Mouse (Mus musculus) embryo, embryonic 11 days (tissue): ENCODE measurements around the gene Hmox1.

ENCODE experiments used
- DNase-seq: peaks from one replicate; pipeline ENCODE4 v3.0.0-alpha.2; 2015

The Hmox1 gene

DNA sequence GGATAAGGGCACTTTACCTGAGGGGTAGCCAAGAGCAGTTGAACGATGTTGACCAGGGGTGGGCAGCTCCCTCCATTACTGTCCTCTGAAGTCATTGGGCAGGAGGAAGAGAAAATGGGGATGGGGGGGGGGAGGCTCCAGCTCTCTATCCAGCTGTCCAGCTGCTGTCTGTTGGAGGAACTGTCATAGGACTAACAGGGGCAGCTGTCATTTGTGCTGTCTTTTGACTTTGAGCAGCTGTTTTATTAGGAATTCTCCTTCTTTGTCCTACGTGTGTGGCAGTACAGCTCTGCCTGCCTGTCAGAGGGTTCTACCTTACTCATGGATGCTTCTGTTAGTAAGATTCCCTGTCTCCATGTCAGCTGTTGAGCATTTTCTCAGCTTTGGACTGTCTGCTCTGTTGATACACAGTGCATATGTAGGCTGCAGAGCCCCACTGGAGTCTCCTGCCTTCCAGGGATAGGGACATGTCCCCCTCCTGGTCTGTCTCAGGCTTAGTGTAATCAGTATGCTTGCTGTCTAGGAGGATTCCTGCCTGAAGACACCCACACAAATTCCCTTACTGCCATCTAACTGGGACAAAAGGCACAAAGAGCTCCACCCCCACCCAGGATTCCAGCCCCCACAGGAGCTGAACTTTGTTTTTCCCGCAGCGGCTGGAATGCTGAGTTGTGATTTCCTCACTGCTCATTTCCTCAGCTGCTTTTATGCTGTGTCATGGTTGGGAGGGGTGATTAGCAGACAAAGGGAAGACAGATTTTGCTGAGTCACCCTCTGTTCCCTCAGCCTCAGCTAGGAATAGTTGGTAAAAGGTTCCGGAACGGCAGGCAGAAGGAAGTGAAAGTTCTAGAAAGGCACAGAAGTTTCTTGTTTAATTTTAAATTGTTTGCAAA is 4.2 kb upstream of the Hmox1 start:
- peak; percentile 89 for DNase-seq

DNA sequence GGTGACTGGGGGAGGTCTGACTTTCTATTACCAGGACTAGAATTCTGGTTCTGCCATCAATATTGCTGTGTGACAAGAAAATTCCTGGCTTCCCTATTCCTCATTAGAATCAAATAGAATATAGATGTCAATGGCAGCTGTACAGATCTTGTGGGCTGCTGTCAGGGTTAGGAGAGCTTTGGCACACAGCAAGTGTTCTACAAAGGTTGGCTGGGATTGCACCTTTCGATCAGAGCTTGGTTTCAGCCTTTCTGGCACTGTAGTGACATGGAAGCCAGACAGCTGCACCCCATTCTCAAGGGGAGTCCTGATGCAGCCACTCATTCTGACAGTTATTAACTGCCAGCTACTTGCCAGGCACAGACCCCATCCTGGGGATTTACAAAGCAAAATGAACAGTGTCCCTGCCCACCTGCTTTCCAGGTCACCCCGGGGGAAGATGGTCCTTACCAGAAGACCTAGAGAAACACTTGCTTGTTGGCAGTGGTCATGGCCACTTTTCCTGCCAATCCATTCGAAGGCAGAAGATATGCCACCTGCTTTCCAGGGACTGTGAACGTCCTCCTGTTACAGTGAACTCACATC is 2.5 kb upstream of the Hmox1 start:
- DNase-seq, result no peak

DNA sequence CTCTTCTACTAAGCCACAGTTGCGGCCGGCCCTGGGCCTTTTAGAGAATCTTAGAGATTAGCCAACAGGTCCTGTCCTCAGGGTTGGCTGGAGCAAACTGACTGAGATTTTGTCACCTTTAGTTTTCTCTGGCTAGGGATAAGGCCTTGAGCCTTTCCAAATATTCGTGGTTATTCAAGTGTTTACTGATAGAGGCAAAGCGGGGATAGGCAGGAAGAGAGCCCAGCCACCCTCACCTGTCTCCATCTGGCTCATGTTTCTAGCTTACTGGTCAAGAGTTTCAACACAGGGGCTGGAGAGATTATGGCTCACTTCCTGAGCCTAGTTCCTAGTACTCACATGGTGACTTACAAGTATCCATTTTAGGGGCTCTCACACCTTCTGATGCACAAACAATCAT is 9.5 kb downstream of the Hmox1 start:
- DNase-seq, result no peak

DNA sequence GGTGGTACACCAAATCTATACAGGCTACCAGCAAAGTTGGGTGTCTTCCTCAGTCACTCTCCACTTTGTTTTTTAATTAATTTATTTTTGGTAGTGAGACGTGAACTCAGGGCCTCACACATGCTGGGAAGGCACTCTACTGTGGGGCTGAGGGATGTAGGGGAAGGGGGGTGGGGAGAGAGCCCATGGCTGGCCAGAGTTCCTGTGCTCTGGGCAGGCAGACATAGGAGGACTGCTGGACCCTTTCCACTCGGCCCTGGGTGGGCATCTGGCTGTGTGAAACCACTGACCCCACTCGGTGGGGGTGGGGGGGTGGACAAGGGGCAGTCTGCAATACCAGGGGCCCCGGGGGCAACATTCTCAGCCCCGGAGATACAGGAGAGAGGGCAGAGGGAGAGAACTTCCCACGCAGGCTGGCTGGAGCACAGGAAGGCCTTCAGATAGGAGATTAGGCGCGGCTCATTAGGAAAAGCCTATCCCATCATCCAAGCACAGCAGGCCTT is 10.0 kb downstream of the Hmox1 start:
- no peak for DNase-seq

DNA sequence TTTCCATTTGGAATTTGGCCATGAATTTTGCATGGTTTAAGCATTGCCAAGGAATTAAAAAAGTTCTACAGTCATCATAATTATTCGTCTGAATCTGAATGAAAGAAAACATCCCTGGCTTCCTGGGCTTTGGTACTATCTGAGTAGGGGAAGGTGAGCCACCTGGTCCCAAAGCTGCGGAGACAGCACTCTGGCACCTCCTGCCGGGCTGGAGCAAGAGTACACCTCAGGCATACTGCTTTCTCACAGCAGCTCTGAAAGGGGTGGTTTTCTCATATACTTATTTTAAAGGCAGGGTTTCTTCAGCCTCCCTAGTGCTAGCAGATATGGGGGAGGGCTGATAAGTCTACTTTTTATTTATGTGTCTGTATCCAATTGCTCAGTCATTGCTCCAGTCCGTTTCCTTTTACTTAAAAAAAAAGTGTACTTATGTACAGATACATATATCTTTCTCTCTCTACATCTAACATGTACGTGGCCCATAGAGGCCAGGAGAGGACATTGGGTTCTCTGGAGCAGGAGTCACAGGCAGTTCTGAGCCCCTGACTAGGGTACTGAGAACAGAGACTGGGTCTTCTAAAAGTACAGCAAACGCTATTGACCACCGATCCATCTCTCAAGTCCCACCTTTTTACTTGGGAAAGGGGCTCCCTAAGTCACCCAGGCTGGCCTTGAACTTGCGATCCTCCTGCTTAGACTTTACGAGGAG is 15.3 kb downstream of the Hmox1 start:
- peak; percentile 88 for DNase-seq

DNA sequence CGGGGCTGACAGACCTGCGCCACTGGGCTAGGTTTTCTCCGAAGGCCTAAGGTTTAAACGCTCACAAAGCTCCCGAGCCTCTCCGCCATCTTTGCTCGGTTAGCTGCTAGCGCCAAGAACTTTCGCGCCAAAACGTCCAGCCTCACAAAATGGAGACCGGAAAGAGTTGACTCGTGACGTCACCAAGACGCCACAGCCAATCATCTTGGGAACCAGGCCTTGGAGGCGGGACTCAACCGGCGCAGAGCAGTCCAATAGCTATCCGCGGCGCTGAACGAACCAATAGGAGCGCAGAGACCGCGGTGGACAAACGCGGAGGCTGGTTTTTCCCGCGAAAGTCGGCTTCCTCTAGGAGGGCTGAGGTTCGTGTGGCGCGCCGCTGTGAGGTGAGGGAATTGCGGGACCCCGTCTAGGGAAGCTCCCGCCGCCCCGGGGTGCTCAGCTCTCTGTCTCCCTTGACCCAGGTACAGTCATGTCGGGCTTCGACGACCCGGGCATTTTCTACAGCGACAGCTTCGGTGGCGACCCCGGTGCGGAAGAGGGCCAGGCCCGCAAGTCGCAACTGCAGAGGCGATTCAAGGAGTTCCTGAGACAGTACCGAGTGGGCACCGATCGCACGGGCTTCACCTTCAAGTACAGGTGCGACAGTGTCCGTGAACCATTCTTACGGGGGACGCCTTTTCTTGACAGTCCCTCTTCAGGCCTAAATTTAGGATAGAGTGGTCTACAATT is 16.0 kb downstream of the Hmox1 start, which contains the start of gene Mcm5:
Mcm5 (plus strand) TSS at position 334 of the 732 bp plus-strand sequence.
- peak; percentile 100 for DNase-seq

DNA sequence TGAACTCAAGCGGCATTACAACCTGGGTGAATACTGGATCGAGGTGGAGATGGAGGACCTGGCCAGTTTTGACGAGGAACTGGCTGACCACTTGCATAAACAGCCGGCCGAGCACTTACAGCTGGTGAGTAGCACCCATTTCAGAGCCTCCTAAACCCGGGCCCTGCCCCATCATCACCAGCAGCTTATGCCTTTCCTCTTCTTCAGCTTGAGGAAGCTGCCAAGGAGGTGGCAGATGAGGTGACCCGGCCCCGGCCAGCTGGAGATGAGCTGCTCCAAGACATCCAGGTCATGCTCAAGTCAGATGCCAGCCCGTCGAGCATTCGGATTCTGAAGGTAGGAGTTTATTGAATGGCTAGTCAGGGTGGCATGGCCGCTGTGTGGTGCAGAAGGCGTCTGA is 16.7 kb downstream of the Hmox1 start:
- no peak for DNase-seq

DNA sequence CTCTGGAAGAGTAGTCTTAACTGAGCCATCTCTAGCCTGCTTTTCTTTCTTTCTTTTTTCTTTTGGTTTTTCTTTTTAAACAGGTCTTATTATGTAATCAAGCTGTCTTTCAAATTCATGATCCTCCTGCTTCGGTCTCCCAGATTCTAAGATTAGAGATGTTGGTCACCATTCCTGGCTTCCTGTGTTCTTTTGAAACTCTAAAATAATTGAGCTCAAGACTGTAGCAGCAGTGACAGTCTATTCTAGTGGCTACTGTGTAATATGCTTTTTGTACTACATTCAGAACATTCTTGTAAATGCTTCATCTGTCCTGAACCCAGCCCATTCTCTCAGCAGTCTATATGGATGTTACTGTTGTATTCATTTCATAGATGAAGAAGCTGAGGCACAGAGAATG is 25.1 kb downstream of the Hmox1 start:
- no peak for DNase-seq

DNA sequence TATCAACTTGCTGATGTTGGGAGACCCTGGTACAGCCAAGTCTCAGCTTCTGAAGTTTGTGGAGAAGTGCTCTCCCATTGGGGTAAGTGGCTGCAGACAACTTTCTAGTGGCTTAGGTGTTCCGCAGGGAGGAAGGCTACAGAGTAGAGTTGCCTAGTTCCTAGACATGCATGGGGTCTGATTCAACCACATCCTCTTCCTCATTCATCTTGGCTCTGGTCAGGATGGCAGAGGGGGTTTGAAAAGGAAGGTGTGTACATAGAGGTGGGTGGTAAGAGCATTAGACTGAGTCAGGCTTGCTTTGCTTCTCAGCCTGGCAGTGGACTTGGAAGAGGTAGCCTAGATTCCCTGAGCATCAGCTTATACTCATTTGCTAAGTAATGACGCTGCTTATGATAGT is 25.9 kb downstream of the Hmox1 start:
- no peak for DNase-seq

DNA sequence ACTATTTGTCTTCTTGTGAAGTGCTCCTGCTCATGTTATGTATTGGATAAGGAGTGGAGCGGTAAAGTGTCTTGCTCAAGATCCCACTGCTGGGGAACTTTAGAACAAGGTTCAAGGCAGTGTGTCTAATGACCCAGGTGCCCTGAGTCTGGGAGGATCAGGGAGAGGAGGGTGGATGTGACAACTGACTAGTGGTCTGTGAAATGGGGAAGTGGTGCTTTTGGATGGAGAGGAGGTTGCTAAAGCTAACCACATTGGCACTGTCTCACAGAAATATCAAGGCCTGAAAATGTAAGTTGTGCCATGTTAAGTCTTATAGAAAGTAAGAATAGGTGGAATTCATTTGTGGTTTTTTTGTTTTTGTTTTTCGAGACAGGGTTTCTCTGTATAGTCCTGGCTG is 26.3 kb downstream of the Hmox1 start:
- DNase-seq, result no peak

DNA sequence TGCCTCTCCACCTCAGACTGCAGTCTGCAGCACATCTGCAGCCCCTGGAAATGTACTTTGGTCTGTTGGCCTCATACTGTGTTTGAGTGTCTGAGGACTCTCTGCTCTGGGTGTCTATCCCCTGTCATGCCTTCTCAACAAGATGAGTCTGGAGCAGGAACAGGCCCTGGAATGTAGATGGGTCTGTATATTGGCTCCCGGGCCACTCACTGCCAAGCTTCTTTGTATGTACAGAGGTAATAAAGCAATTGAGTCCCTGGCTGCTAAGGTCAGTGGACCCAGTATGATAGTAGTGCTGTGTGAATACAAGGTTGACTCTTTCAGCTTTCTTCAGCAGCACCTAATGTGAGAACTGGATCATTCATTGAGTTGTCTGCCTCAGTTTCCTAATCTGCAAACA is 34.0 kb downstream of the Hmox1 start:
- DNase-seq, result no peak

DNA sequence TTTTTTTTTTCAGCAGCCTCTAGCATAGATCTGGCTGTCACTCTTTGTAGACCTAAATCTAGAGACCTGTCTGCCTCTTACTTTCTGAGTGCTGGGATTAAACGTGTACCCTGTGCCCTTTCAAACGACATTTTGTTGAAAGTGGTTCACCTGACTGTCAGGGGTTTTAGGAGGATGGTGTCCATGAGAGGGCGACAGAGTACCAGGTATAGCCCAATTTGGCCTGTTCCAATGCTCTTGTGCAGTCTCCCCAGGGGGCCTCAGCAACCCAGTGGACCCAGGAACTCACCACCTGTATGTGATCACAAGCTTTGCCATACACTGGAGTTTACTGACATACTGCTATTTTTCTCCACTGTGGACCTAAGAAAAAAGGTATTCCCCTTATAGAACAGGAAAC is 39.1 kb downstream of the Hmox1 start:
- peak; percentile 49 for DNase-seq

DNA sequence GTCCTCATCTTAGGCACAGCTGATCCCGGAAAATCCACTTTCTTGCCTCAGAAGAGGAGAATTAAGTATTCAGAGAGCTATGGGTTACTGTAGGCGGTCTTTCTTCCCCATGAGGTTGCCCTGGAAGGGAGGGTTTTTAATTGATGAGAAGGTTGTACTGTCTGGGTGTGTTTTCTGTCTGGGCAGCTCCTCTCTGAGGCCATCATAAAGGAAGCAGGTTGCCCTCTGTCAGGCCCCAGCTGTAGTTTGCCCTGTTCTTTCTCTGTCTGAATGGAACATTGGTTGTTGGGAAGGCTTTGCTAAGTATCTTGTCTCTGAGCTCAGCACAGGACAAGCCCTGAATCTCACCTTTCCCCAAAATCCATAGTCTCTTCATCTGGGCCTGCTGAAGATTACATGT is 40.0 kb downstream of the Hmox1 start:
- DNase-seq, result no peak

DNA sequence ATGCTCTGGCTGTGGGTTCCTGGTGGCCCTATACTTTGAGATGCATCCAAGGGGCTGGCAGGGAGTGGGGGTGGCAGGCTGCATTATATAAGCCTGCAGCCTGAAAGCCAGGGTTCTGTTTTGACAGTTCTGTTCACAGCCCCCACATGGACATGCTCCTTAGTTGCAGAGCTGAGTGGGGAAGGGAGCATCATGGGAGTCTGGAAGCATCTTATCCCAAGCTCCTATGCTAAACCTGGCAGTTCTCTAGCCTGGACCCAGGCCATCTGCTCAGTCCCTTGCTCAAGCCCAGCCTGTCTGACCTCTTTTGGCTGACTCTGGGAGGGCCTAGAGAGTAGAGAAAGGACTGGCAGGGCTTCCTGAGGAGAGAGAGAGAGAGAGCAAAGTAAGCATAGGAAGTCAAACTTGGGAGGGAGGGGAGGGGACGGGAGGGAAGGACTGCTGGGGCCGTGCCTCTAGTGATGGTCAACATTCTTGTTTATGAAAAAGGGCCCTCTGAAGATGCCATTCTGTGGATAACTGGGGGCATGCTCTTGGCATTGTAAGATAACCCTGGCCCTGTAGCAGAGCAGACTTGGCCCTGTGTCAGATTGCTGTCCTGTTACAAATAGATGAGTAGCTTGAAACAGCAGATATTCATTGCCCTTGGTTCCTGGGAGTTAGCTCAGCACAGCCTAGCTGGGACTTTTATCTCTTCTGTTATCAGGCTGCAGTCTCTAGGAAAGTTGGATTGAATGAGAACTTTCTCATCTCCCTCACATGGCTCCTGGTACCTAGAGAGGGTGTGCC is 41.4 kb downstream of the Hmox1 start:
- DNase-seq, result no peak

DNA sequence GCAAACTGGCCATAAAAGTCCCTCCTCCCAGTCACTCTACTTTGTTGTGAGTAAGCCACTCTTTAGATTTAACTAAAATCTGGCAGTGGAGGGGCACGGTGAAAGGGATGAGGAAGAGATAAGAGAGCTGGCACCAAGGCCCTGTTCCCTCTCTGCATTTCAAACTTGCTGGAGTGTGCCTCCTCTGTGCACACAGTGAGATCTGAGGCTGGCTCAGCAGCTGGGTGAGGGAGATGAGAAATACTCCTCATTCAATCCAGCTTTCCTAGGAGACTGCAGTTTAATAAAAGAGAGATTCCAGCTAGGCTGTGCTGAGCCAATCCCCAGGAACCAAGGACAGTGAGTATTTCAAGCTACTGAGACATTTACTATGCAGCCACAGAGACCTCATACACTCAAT is 42.3 kb downstream of the Hmox1 start:
- DNase-seq, result no peak

DNA sequence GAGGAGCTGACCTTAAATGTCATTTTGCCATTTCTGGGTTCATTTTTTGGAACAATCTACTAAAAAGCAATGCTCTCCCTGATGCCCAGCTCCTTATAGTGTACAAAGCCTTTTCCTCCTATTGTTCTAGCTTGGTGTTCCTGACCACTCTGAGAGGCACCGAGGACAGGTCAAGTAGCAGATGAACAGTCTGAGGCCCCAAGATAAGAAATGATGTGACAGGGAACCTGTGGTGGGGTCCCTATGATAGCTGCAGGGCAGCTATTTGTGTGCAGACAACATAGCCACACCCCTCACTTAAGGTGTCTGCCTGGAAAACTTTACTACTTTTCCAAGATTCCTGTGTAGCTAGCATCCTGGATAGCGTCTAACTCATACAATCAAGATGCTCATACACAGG is 42.8 kb downstream of the Hmox1 start:
- no peak for DNase-seq

DNA sequence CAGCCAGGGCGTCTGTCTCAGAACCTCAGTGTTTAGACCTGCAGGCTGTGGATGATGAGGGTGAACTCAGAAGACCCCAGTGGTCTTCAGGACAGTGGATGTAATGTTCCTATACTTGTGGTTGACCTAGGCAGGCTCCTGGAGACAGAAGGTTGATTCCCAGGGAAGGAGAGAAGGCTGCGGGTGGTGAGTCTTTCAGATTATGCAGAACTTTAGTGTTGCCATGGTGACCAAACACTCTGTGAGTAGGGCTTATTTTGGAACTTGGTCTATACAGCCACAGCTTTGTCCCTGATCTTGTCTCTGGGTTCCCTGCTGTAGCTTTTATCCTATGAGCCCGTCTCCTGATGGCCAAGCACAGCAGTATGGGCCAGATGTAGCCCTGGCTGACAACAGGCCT is 44.1 kb downstream of the Hmox1 start:
- DNase-seq, result no peak
